Mouse (Mus musculus): ENCODE data around the gene Clta. TPM values are rescaled to one million over a fixed set of nuclear protein-coding genes. Genes with fewer than 3 reads are reported as not detected.
A peak's percentile ranks its signal among the peaks of the same experiment; 100 is the strongest.

The Clta gene
- polyA plus RNA-seq, 1 experiment from 2014 or later = 277 TPM

- peak overlapping the region; percentile 99 for H3K4me3 ChIP-seq
- peak overlapping the region; percentile 95 for H3K9ac ChIP-seq
- H3K4me2 ChIP-seq (replicated peaks) = peak overlapping the region; percentile 98
- H3K36me3 ChIP-seq = no peaks in the 10 kb centered on the region
- no peak overlapping the region for H3K27ac ChIP-seq
- ATAC-seq (ENCODE audit: low FRiP score, low read depth) = peak; percentile 99
- WGBS = under 1% methylated on average over 77 of the region's 77 CpGs
- no peaks in the 10 kb centered on the region for H3K9me3 ChIP-seq
- peaks cover 18% of the 10 kb centered on the region for H3K4me1 ChIP-seq
- H3K27me3 ChIP-seq (replicated peaks) = no peaks in the 10 kb centered on the region
Measured at GRCm38 (mm10) chr4:44012376-44013367, 8.4 kb downstream of the Clta start.

DNA sequence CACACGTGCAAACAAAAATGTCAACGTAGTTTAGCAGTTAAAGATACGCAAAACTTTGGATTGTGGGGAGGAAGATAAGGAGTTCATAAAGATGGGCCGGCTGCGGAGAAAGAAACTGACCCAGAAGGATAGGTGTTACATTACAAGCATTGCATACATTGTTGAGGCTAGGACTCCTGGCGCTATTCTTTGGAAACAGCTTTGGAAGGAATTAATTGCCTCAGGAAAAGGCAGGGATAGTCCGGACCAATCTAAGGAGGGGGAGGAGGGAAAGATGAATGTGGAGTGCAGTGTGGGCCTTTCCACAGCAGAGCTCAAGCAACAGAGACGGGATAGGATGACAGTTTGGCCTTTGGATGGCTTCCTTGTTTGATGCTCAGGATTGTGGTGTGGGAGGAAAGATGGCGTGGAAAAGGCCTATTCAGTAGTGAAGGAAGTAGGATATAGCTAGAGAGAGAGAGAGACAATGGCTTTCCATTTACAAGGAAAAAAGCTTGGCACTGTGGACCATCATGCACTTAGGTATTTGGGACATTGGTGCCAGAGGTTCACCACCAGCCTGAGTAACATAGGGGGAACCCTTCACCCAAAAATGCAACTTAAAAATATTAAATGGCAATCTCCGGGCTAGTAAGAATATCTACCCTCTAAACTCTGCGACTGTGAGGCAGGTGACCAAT is 9.3 kb downstream of the Clta start:
- Histone ChIP-seq H3K27me3 (replicated peaks) (no peaks in the 10 kb centered on the region), H3K9ac (peak overlapping the region; percentile 95), H3K4me1 (peaks cover 18% of the 10 kb centered on the region), H3K4me2 (replicated peaks) (peak overlapping the region; percentile 98), H3K4me3 (peak overlapping the region; percentile 99), H3K9me3 (no peaks in the 10 kb centered on the region), H3K36me3 (0 out of 2 replicates have a peak, but pooled peaks cover 1% of the 10 kb centered on the region), H3K27ac (no peak overlapping the region)
- ATAC-seq (ENCODE audit: low FRiP score, low read depth) = no peak
- WGBS = 28% methylated on average over 11 of the region's 11 CpGs

DNA sequence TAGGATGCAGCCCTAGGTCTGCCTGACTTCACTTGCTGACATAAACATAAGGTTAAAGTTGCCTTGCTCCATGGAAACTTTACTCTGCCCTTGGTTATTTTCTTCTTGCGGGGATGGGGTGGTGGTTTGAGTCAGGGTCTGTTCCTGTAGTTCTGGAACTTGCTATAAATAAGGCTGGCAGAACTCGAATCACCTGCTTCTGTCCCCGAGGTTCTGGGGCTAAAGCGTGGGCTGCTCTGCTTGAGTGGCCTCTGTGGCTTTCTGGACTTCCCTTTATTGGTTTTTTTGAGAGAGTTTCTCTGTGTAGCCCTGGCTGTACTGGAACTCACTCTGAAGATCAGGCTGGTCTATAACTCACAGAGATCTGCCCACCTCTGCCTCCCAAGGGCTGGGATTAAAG is 11.8 kb downstream of the Clta start:
- no peak for ATAC-seq (ENCODE audit: low FRiP score, low read depth)
- no peaks in the 10 kb centered on the region for H3K27me3 ChIP-seq (replicated peaks)

DNA sequence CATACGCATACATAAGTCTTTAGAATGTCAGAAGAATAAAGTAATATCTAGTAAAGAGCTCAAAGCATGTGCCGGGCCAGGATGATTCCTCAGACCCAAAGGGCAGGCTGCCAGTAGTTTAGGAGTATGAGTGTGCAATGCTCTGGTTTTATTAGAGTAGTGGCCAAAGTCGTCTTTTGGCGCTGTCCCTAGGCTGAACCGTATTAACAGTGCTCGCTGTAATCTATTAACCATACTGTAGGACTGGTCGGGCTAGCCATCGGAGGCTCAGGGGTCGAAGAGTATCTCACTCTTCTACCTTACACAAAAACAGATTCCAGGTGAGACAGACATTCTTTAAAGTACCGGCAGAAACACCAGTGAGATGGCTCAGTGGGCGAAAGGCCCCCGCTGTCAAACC is 12.5 kb downstream of the Clta start:
- Histone ChIP-seq H3K36me3 (peaks cover 34% of the 10 kb centered on the region), H3K9me3 (no peaks in the 10 kb centered on the region), H3K4me1 (peaks cover 17% of the 10 kb centered on the region), H3K27me3 (replicated peaks) (no peaks in the 10 kb centered on the region), H3K4me3 (no peak overlapping the region), H3K4me2 (replicated peaks) (no peak overlapping the region), H3K27ac (no peak overlapping the region), H3K9ac (no peak overlapping the region)
- no peak for ATAC-seq (ENCODE audit: low FRiP score, low read depth)
- 96% methylated on average over 12 of the region's 12 CpGs for WGBS

More for the DNA sequence above, 11.8 kb downstream of the Clta start:
- Histone ChIP-seq H3K4me1 (peaks cover 18% of the 10 kb centered on the region), H3K4me3 (no peak overlapping the region), H3K9me3 (no peaks in the 10 kb centered on the region), H3K9ac (no peak overlapping the region), H3K36me3 (peaks cover 26% of the 10 kb centered on the region), H3K27ac (no peak overlapping the region), H3K4me2 (replicated peaks) (no peak overlapping the region)
- WGBS = 95% methylated on average over 4 of the region's 4 CpGs

DNA sequence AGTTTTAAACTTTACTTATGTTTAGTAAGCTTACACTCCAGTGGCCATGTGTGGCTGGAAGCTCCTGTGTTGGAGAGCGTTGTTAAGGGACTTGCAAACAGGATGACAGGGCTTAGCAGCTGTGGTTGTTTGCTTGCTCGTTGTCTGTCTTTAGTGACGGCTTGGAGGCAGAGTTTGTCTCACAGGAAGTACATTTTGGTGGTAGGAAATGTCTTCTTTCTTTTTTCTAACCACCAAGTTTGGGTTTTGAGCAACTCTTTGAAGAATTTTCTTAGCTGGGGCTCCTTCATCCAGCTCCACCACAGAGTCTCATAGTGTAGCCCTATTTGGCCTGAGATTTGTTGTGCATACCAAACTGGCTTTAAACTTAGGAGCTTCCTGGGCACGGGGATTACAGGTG is 18.1 kb downstream of the Clta start:
- no peaks in the 10 kb centered on the region for H3K27me3 ChIP-seq (replicated peaks)
- H3K4me3 ChIP-seq = no peak overlapping the region
- H3K4me2 ChIP-seq (replicated peaks) = no peak overlapping the region
- no peak overlapping the region for H3K9ac ChIP-seq
- no peaks in the 10 kb centered on the region for H3K4me1 ChIP-seq
- no peak overlapping the region for H3K27ac ChIP-seq
- no peaks in the 10 kb centered on the region for H3K9me3 ChIP-seq
- ATAC-seq (ENCODE audit: low FRiP score, low read depth) = no peak
- WGBS = 86% methylated on average over 4 of the region's 4 CpGs
- H3K36me3 ChIP-seq = peaks cover 84% of the 10 kb centered on the region

DNA sequence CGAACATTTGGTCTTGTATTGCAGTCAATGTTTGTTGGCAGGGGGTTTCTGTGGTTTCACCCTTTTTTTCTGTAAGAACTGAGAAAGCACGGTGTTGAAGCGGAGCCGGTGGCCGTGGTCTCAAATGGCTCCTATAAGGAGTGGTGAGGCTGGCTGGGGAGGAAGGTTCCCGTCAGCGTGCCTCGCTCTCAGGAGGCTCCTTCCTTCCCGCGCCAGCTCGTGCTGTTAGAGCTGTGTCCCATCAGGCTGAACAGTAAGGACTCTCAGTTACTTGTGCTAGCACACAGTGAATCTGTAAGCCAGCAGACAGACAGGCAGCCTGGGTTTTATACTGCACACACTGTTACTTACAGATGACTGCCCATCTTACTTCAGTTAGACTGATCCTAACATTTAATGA is 18.5 kb downstream of the Clta start:
- Histone ChIP-seq H3K4me3 (no peak overlapping the region), H3K9ac (no peak overlapping the region), H3K4me1 (no peaks in the 10 kb centered on the region), H3K4me2 (replicated peaks) (no peak overlapping the region), H3K27me3 (replicated peaks) (no peaks in the 10 kb centered on the region), H3K36me3 (peaks cover 89% of the 10 kb centered on the region), H3K27ac (no peak overlapping the region), H3K9me3 (no peaks in the 10 kb centered on the region)
- 95% methylated on average over 11 of the region's 11 CpGs for WGBS
- no peak for ATAC-seq (ENCODE audit: low FRiP score, low read depth)

- peaks cover 95% of the 10 kb centered on the region for H3K36me3 ChIP-seq
Measured at GRCm38 (mm10) chr4:44023681-44024080, 19.4 kb downstream of the Clta start.

GRCm38 (mm10) chr4:44024241-44024640 is 20.0 kb downstream of the Clta start:
- no peaks in the 10 kb centered on the region for H3K4me1 ChIP-seq
- H3K27me3 ChIP-seq (replicated peaks) = no peaks in the 10 kb centered on the region
- no peak overlapping the region for H3K9ac ChIP-seq
- ATAC-seq (ENCODE audit: low FRiP score, low read depth) = no peak
- no peak overlapping the region for H3K27ac ChIP-seq
- H3K4me2 ChIP-seq (replicated peaks) = no peak overlapping the region
- H3K4me3 ChIP-seq = no peak overlapping the region
- 97% methylated on average over 6 of the region's 6 CpGs for WGBS
- peaks cover 95% of the 10 kb centered on the region for H3K36me3 ChIP-seq
- H3K9me3 ChIP-seq = no peaks in the 10 kb centered on the region

More at GRCm38 (mm10) chr4:44023681-44024080, 19.4 kb downstream of the Clta start:
- no peak overlapping the region for H3K9ac ChIP-seq
- no peak overlapping the region for H3K4me3 ChIP-seq
- no peak overlapping the region for H3K27ac ChIP-seq
- H3K9me3 ChIP-seq = no peaks in the 10 kb centered on the region
- H3K4me1 ChIP-seq = no peaks in the 10 kb centered on the region
- WGBS = 95% methylated on average over 9 of the region's 9 CpGs
- ATAC-seq (ENCODE audit: low FRiP score, low read depth) = no peak
- H3K27me3 ChIP-seq (replicated peaks) = no peaks in the 10 kb centered on the region
- H3K4me2 ChIP-seq (replicated peaks) = no peak overlapping the region

DNA sequence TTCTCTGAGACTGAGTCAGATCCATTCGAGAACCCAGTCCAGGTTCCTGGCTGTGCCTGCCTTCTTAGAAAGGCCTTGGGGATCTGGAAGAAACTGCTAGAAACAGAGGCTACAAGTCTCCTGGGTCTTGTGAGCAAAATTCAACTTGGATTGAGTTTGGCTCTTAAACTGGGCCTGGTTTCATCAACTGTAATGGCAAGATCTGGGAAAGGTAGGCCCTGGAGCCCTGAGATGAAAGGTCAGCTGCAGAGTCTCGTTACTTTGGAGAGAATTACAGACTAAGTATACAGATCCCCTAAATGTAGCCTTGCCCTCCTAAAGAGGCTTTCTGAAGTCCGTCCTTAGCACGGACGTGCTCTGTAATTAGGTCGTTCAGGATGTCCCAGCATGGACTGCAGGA is 21.3 kb downstream of the Clta start:
- Histone ChIP-seq H3K36me3 (peaks cover 95% of the 10 kb centered on the region), H3K4me2 (replicated peaks) (no peak overlapping the region), H3K4me3 (no peak overlapping the region), H3K27ac (no peak overlapping the region), H3K9ac (no peak overlapping the region), H3K27me3 (replicated peaks) (no peaks in the 10 kb centered on the region), H3K9me3 (no peaks in the 10 kb centered on the region), H3K4me1 (no peaks in the 10 kb centered on the region)
- no peak for ATAC-seq (ENCODE audit: low FRiP score, low read depth)
- WGBS = 91% methylated on average over 6 of the region's 6 CpGs

- H3K27ac ChIP-seq = no peak overlapping the region
- no peaks in the 10 kb centered on the region for H3K9me3 ChIP-seq
- H3K4me1 ChIP-seq = no peaks in the 10 kb centered on the region
- H3K27me3 ChIP-seq (replicated peaks) = no peaks in the 10 kb centered on the region
- no peak overlapping the region for H3K4me2 ChIP-seq (replicated peaks)
- H3K9ac ChIP-seq = no peak overlapping the region
- H3K36me3 ChIP-seq = peaks cover 97% of the 10 kb centered on the region
- no peak for ATAC-seq (ENCODE audit: low FRiP score, low read depth)
- no peak overlapping the region for H3K4me3 ChIP-seq
- WGBS = 80% methylated on average over 16 of the region's 16 CpGs
Measured at GRCm38 (mm10) chr4:44028303-44029135, 24.3 kb downstream of the Clta start.

DNA sequence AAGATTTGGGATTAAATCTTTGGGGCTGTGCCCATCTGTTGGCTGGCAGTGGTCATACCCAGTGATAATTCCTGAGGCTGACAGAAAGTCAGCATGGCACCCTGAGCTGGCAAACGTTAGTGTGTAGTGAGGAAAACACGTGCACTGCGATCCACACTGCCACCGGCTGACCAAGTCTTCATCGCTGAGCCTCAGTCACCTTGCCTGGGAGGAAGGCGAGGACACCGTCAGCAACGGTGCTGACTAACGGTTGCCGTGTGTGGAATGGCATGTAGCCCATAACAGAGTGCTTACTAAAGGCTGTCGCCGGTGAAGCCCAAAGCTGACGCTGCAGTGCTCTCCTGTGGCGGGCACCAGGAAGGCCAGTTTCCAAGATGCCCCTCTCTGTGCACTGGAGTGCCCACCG is 25.4 kb downstream of the Clta start:
- Histone ChIP-seq H3K27me3 (replicated peaks) (no peaks in the 10 kb centered on the region), H3K4me2 (replicated peaks) (no peak overlapping the region), H3K9me3 (no peaks in the 10 kb centered on the region), H3K4me3 (no peak overlapping the region), H3K9ac (no peak overlapping the region), H3K4me1 (no peaks in the 10 kb centered on the region), H3K27ac (no peak overlapping the region), H3K36me3 (peaks cover 89% of the 10 kb centered on the region)
- WGBS = 94% methylated on average over 15 of the region's 15 CpGs
- no peak for ATAC-seq (ENCODE audit: low FRiP score, low read depth)

DNA sequence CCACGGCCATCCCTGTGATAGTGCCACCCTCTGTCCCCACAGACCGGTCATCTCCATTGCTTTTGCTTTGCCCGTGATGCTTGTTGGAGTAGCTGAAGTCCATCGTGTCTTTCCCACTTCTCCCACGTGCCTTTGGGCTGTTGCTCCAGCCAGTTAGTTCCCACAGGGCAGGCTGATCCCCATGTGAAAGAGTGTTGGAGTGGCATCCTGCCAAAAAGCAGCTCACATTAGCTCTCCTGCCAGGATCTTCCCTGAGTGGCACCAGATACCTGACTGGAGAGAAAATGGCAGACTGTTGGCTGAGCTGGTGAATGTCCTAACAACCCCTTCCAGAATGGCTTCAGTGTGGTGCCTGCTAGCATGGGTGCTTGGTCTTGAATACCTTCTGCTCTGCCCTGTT is 27.3 kb downstream of the Clta start:
- no peaks in the 10 kb centered on the region for H3K9me3 ChIP-seq
- H3K9ac ChIP-seq = no peak overlapping the region
- H3K4me2 ChIP-seq (replicated peaks) = no peak overlapping the region
- no peak overlapping the region for H3K4me3 ChIP-seq
- WGBS = 92% methylated on average over 5 of the region's 5 CpGs
- H3K36me3 ChIP-seq = peaks cover 82% of the 10 kb centered on the region
- no peaks in the 10 kb centered on the region for H3K27me3 ChIP-seq (replicated peaks)
- H3K4me1 ChIP-seq = no peaks in the 10 kb centered on the region
- no peak overlapping the region for H3K27ac ChIP-seq
- ATAC-seq (ENCODE audit: low FRiP score, low read depth) = no peak

Measured in neural tube, embryonic 12.5 days (tissue).